Mouse (Mus musculus): ENCODE data around the gene Kank1. TPM values are rescaled to one million over a fixed set of nuclear protein-coding genes. Genes with fewer than 3 reads are reported as not detected.

Kank1 gene
- not detected in 2 replicates for total RNA-seq (2014; fragmentation: Nextera tagmentation)
- total RNA-seq (2017), result not detected in 2 replicates

GRCm38 (mm10) chr19:25236596-25237491, at the start of gene Kank1:
Kank1 (plus strand) TSS chr19:25236975.
- ATAC-seq (replicated peaks; ENCODE audit: poor library complexity, severe bottlenecking), result peak; percentile 58

- no peak for ATAC-seq (replicated peaks; ENCODE audit: poor library complexity, severe bottlenecking)
These were observed 49.1 kb upstream of the Kank1 start for GRCm38 (mm10) chr19:25187681-25188080.

GRCm38 (mm10) chr19:25193751-25194150, 43.0 kb upstream of the Kank1 start:
- no peak for ATAC-seq (replicated peaks; ENCODE audit: poor library complexity, severe bottlenecking)

- ATAC-seq (replicated peaks; ENCODE audit: poor library complexity, severe bottlenecking), result no peak
These were observed 36.5 kb upstream of the Kank1 start for GRCm38 (mm10) chr19:25200081-25200860.

GRCm38 (mm10) chr19:25203077-25203476, 33.7 kb upstream of the Kank1 start:
- no peak for ATAC-seq (replicated peaks; ENCODE audit: poor library complexity, severe bottlenecking)

- no peak for ATAC-seq (replicated peaks; ENCODE audit: poor library complexity, severe bottlenecking)
These were observed 29.8 kb upstream of the Kank1 start for GRCm38 (mm10) chr19:25206969-25207368.

GRCm38 (mm10) chr19:25207731-25208361, 28.9 kb upstream of the Kank1 start:
- ATAC-seq (replicated peaks; ENCODE audit: poor library complexity, severe bottlenecking), result no peak

GRCm38 (mm10) chr19:25208596-25209110, 28.1 kb upstream of the Kank1 start:
- ATAC-seq (replicated peaks; ENCODE audit: poor library complexity, severe bottlenecking), result no peak

GRCm38 (mm10) chr19:25220611-25221010, 16.2 kb upstream of the Kank1 start:
- ATAC-seq (replicated peaks; ENCODE audit: poor library complexity, severe bottlenecking), result no peak

- ATAC-seq (replicated peaks; ENCODE audit: poor library complexity, severe bottlenecking), result no peak
These were observed 14.7 kb upstream of the Kank1 start for GRCm38 (mm10) chr19:25221964-25222640.

- no peak for ATAC-seq (replicated peaks; ENCODE audit: poor library complexity, severe bottlenecking)
These were observed 6.5 kb upstream of the Kank1 start for GRCm38 (mm10) chr19:25230058-25230974.

GRCm38 (mm10) chr19:25230975-25231334, 5.8 kb upstream of the Kank1 start:
- ATAC-seq (replicated peaks; ENCODE audit: poor library complexity, severe bottlenecking), result no peak

- ATAC-seq (replicated peaks; ENCODE audit: poor library complexity, severe bottlenecking), result peak; percentile 85
These were observed 4.7 kb upstream of the Kank1 start for GRCm38 (mm10) chr19:25232032-25232431.

- no peak for ATAC-seq (replicated peaks; ENCODE audit: poor library complexity, severe bottlenecking)
These were observed 791 bp downstream of the Kank1 start for GRCm38 (mm10) chr19:25237492-25238040.

GRCm38 (mm10) chr19:25238121-25238520, 1.3 kb downstream of the Kank1 start:
- no peak for ATAC-seq (replicated peaks; ENCODE audit: poor library complexity, severe bottlenecking)

- ATAC-seq (replicated peaks; ENCODE audit: poor library complexity, severe bottlenecking), result no peak
These were observed 6.8 kb downstream of the Kank1 start for GRCm38 (mm10) chr19:25243566-25243965.

GRCm38 (mm10) chr19:25246062-25246461, 9.3 kb downstream of the Kank1 start:
- ATAC-seq (replicated peaks; ENCODE audit: poor library complexity, severe bottlenecking), result no peak

GRCm38 (mm10) chr19:25247858-25248552, 11.2 kb downstream of the Kank1 start:
- ATAC-seq (replicated peaks; ENCODE audit: poor library complexity, severe bottlenecking), result no peak

Data from granulocyte monocyte progenitor cell, adult 5-6 weeks (primary cell).